ENCODE assay signal across 13 mouse cellular contexts in the genomic region with DNA sequence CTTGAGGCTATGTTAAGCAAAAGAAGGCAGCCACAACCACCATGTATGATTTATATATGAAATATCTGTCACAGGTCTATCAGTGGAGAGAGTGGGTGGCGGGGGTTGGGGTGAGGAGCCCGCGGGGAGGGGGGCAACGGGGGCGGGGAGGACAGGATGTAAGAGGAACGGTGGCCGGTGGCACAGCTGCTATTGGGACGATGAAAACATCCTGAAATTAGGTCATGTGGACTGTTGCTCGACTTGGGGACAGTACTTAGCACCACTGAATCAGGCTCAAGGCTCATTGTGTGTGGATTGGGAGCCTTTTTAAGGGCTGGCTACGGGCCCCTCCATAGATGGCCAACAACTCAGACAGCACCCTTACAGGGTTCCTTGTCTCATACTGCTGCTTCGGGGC.
"Had no signal": no experiment of that assay in that cellular context is flagged by ENCODE, and none has a peak within 500 bp of the region (broad histone marks: within the 10 kb centered on the region; RNA-seq: fewer than 3 reads in every experiment).

No protein-coding gene starts in this region.

- H3K4me3 ChIP-seq: limb, embryonic 13.5 days; megakaryocyte, embryonic 14.5 days; neural tube, embryonic 13.5 days; stomach, embryonic 15.5 days had no signal

- H3K27me3 ChIP-seq: limb, embryonic 13.5 days; megakaryocyte, embryonic 14.5 days; neural tube, embryonic 13.5 days; stomach, embryonic 15.5 days had no signal

- H3K27ac ChIP-seq: limb, embryonic 13.5 days; liver, embryonic 14.5 days; macrophage; neural tube, embryonic 13.5 days; stomach, embryonic 15.5 days had no signal

- DNase-seq: kidney, adult 8-10 months; kidney, postnatal 25 days; left cerebral cortex, postnatal 4 days; lung, adult 2 months; lung, postnatal 10 days; right cerebral cortex, postnatal 14 days; thymus, postnatal 36 days had no signal

- H3K4me1 ChIP-seq: limb, embryonic 13.5 days had no signal
